Comparison of ENCODE assay signal across 8 mouse cellular contexts in the genomic region with DNA sequence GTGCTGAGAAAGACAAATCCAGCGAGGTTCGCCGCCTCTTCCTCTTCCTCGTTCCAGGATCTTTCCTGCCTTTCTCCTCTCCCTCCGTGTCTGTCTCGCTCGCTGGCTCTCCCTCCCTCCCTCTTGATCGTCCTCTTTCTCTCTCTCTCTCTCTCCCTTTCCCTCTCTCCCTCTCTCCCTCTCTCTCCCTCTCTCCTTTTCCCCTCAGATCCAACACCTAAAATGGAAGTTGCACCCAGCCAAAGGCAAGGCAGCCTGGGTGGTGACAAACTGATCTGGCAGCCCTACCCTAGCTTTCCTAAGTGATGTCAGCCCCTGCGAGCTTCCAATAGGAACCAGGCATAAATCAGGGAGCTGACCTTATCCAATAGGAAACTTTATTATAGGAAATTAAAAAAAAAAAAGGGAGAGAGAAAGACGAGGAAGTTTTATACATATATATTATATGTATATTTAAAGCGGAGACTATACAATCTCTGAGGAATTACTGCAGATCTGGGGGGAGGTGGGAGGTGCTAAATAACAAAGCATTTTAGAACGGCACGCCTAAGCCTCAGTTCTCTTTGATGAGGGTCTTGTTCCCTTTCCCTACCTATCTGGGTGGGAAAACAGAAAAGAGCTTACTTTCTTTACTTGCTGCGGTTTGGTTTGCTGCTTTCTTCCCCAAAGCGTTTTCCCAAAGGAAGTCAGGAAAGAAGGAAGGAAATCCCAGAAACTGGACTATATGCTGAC. TPM values are rescaled to one million over a fixed set of nuclear protein-coding genes. Genes with fewer than 3 reads are reported as not detected.
A peak's percentile ranks its signal among the peaks of the same experiment; 100 is the strongest.
DNase-seq lines count a peak whose midpoint lies in the region; ATAC-seq lines count a peak whose summit lies in the region.

Ctnnd1 (minus strand) TSS at position 302 of the 732 bp plus-strand sequence.

- ATAC-seq in hindbrain, embryonic 12.5 days (ENCODE audit: low FRiP score): peak; percentile 96

- no peaks in the 10 kb centered on the region for H3K36me3 ChIP-seq in hindbrain, embryonic 12.5 days

- no peaks in the 10 kb centered on the region for H3K27me3 ChIP-seq in hindbrain, embryonic 12.5 days

- peak within 1 kb of the TSS; percentile 84 for H3K4me2 ChIP-seq in hindbrain, embryonic 12.5 days (replicated peaks)

- H3K27ac ChIP-seq in hindbrain, embryonic 12.5 days: peak within 1 kb of the TSS; percentile 94

- no peaks in the 10 kb centered on the region for H3K9me3 ChIP-seq in hindbrain, embryonic 12.5 days (replicated peaks)

- DNase-seq in adipocyte (ENCODE audit: low spot score): peak; percentile 98
- peak; percentile 84 to 88 for DNase-seq in cerebellum, postnatal 25 days
- peak; percentile 75 to 82 for DNase-seq in frontal cortex, postnatal 14 days (ENCODE audit: low spot score in 2 of 2)
- DNase-seq in layer of hippocampus, postnatal 14 days (ENCODE audit: low spot score in 2 of 2): peak; percentile 75 to 93
- DNase-seq in lung, postnatal 10 days: peak; percentile 92
- DNase-seq in retina, postnatal 1 day: peak; percentile 96
- no peak for DNase-seq in thymus, postnatal 14 days

- peaks cover 19% of the 10 kb centered on the region for H3K4me1 ChIP-seq in hindbrain, embryonic 12.5 days

- H3K9ac ChIP-seq in hindbrain, embryonic 12.5 days: peak within 1 kb of the TSS; percentile 89

- WGBS in hindbrain, embryonic 12.5 days: 0% methylated on average over 15 of the region's 15 CpGs

- peak within 1 kb of the TSS; percentile 69 for H3K4me3 ChIP-seq in hindbrain, embryonic 12.5 days

RNA-seq across cellular contexts. Expression of gene Ctnnd1, which starts in this region (rescaled TPM):
- 52.8 and 62.7 TPM in 2 replicates for polyA plus RNA-seq in hindbrain, embryonic 12.5 days (2016; fragmentation: Nextera tagmentation; extraction: Ambion mirVana)
- 10 to 100 TPM; 59.1 to 68.0 TPM for total RNA-seq in layer of hippocampus, postnatal 14 days (2021)
